Mouse (Mus musculus) C2C12 (cell line): Measurements from ENCODE around the gene Rgma. TPM values are rescaled to one million over a fixed set of nuclear protein-coding genes. Genes with fewer than 3 reads are reported as not detected.

Experiments
- H3K27me3 ChIP-seq: one replicate; pipeline ENCODE4 v1.6.1; 2011; ENCODE audit not compliant: control insufficient read depth, insufficient read depth, insufficient read length
- H3K36me3 ChIP-seq: one replicate; pipeline ENCODE4 v1.6.1; 2011; ENCODE audit not compliant: control insufficient read depth, insufficient read depth
- H3K4me3 ChIP-seq: one replicate; pipeline ENCODE4 v1.5.1; 2011; ENCODE audit warnings: mild to moderate bottlenecking, control low read depth; ENCODE audit not compliant: poor library complexity, insufficient read depth, severe bottlenecking
- H3K79me2 ChIP-seq: one replicate; pipeline ENCODE4 v1.6.1; 2011; ENCODE audit not compliant: control insufficient read depth, insufficient read depth
- H3K79me3 ChIP-seq: one replicate; pipeline ENCODE4 v1.6.1; 2011; ENCODE audit warnings: low read depth, control low read depth
- H3ac ChIP-seq: one replicate; pipeline ENCODE3; 2011; ENCODE audit warnings: low read depth; ENCODE audit not compliant: control insufficient read depth, insufficient read length
- CEBPB ChIP-seq: IDR thresholded peaks from one replicate; pipeline ENCODE4 v1.6.1; 2011; ENCODE audit warnings: low read depth, mild to moderate bottlenecking, control low read depth, moderate library complexity
- CTCF ChIP-seq: IDR thresholded peaks from one replicate; pipeline ENCODE4 v1.5.1; 2011; ENCODE audit not compliant: control insufficient read depth, insufficient read depth, insufficient read length
- FOSL1 ChIP-seq: IDR thresholded peaks from one replicate; pipeline ENCODE4 v1.8.0; 2011; ENCODE audit warnings: mild to moderate bottlenecking, low read length; ENCODE audit not compliant: poor library complexity, insufficient read depth, severe bottlenecking
- MAX ChIP-seq: IDR thresholded peaks from one replicate; pipeline ENCODE4 v1.6.1; 2011; ENCODE audit warnings: mild to moderate bottlenecking, control low read depth
- MYOD1 ChIP-seq: IDR thresholded peaks from one replicate; pipeline ENCODE4 v1.6.1; 2011; ENCODE audit warnings: low read depth; ENCODE audit not compliant: control insufficient read depth, insufficient read length
- MYOG ChIP-seq: IDR thresholded peaks from one replicate; pipeline ENCODE4 v1.6.1; 2011; ENCODE audit not compliant: control insufficient read depth, insufficient read length; ENCODE audit errors: extremely low read depth
- USF1 ChIP-seq: IDR thresholded peaks from one replicate; pipeline ENCODE4 v1.6.1; 2011; ENCODE audit warnings: low read depth, mild to moderate bottlenecking, control low read depth, moderate library complexity
- polyA plus RNA-seq: library from polyadenylated mRNA; unstranded; fragments of >200 nt; fragmentation: generic; extraction: Trizol; gene quantifications from one replicate; pipeline ENCODE4 v1.2.1, GENCODE M21; 2012; ENCODE audit warnings: missing spikeins

Gene Rgma
- polyA plus RNA-seq, 1 experiment, result 1.4 TPM

DNA sequence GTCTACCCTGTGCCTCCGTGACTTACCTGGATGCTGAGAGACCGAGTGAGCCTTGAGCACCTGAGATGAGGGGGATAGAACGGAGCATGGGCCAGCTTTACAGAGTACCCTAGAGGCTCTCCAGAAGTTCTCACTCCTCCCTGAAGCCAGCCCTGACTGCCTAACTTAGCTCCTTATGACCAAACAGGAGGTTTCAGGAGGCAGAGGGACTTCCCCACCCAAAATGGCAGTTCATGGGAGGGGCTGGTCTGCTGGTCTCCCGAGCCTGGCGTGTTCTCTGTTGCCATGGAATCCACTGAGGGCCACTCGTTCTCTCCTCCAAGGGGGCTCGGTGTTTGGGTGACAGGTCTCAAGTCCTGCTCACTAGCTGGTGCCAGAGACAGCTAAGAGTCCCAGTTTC is 36.2 kb downstream of the Rgma start:
- Histone ChIP-seq H3K36me3 (no peaks in the 10 kb centered on the region), H3K79me2 (no peaks in the 10 kb centered on the region), H3K27me3 (no peaks in the 10 kb centered on the region), H3ac (no peak overlapping the region), H3K4me3 (no peak overlapping the region), H3K79me3 (no peaks in the 10 kb centered on the region)
- TF ChIP-seq FOSL1 (no peak), CTCF (no peak), MYOG (no peak), CEBPB (no peak), MAX (no peak), USF1 (no peak), MYOD1 (no peak)

DNA sequence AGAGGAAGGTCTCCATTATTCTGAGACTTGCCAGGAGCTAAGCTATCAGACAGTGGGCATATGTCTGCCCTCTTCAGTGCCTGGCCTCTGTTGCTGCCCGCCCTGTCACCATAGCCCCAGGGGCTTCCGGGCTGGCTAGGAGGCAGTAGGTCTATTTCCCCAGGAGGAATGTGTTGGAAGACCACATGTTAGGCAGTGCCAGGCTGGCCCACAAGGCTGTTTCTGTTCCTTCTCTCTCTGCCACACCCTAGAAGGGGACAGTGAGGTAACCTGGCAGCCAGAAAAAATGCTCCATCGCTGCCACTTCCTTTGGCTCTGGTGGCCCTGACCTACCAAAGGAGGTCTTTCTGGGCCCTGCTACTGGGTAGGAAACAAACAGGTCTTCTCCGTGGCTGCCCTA is 36.7 kb downstream of the Rgma start:
- Histone ChIP-seq H3K36me3 (no peaks in the 10 kb centered on the region), H3K79me3 (no peaks in the 10 kb centered on the region), H3K4me3 (no peak overlapping the region), H3K27me3 (no peaks in the 10 kb centered on the region), H3ac (no peak overlapping the region), H3K79me2 (no peaks in the 10 kb centered on the region)
- TF ChIP-seq MAX, result no peak
- TF ChIP-seq FOSL1, result no peak
- no peak for TF ChIP-seq CTCF
- TF ChIP-seq MYOD1, result no peak

DNA sequence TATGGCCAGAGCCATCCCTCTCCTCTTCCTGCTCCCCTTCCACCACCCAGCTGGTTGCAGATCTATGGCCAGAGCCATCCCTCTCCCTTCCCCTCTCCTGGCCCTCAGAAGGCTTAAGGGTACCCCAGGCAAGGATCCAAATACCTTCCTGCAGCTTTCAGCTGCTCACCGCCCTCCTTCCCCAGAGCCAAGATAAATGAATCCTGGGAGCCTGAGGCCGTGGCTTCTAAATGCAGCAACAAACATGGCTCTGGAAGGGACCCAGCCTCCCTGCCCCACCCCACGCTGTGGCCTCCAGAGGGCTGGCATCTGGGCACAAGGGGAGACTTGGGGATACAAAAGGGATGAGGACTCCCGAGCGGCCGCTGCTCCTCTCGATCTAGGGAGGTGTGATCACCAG is 37.1 kb downstream of the Rgma start:
- no peak overlapping the region for H3K4me3 ChIP-seq
- H3K36me3 ChIP-seq, result no peaks in the 10 kb centered on the region
- H3ac ChIP-seq, result no peak overlapping the region
- H3K27me3 ChIP-seq, result no peaks in the 10 kb centered on the region
- TF ChIP-seq MYOG (no peak), CTCF (no peak), USF1 (no peak), MYOD1 (no peak), FOSL1 (no peak), CEBPB (no peak), MAX (no peak)
- H3K79me3 ChIP-seq, result no peaks in the 10 kb centered on the region
- no peaks in the 10 kb centered on the region for H3K79me2 ChIP-seq

DNA sequence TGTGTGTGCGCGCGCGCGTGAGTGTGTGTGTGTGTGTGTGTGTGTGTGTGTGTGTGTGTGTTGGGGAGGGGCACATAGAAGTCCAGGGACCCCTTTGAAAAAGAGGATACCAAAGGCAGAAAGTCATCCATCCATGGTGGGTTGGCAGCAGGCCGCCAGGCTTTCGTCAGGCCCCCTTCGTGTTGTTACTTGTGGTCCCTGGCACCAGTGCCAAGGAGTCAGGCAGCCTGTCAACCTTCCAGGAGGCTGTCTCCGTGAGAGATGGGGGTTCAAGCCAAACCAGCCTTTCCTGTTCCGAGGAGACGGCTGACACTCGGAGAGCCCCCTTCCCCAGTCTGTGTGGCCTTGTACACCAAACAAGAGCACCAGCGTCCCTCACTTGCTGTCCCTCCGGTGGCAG is 38.9 kb downstream of the Rgma start:
- H3ac ChIP-seq, result no peak overlapping the region
- no peak overlapping the region for H3K4me3 ChIP-seq
- TF ChIP-seq MAX, result no peak
- TF ChIP-seq CEBPB, result no peak
- no peak for TF ChIP-seq CTCF
- TF ChIP-seq MYOG, result no peak
- no peak for TF ChIP-seq MYOD1
- TF ChIP-seq USF1, result no peak
- no peak for TF ChIP-seq FOSL1
- no peaks in the 10 kb centered on the region for H3K79me3 ChIP-seq
- H3K36me3 ChIP-seq, result no peaks in the 10 kb centered on the region
- H3K27me3 ChIP-seq, result no peaks in the 10 kb centered on the region
- no peaks in the 10 kb centered on the region for H3K79me2 ChIP-seq

DNA sequence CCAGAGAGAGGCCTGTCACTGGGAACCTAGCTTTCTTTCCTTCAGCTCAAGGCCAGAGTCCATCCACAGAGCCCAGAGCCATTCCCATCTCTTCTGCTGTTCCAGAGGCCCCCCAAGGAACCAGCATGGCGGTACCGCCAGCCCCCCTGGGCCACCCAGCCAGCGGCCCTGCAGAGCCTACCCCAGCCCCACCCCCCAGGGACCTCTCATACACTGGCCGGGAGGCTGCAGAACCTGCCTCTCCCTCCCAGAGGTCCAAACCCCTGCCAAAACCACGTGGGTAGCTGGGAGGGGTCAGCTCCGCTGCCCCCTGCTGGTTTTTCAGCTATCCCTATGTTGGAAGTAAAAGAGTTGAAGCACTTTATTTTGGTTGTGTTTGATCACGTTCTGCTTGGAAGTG is 44.1 kb downstream of the Rgma start:
- TF ChIP-seq FOSL1 (no peak), CEBPB (no peak), USF1 (no peak), CTCF (no peak), MAX (no peak), MYOD1 (no peak), MYOG (no peak)
- H3K79me3 ChIP-seq, result no peaks in the 10 kb centered on the region
- H3K27me3 ChIP-seq, result no peaks in the 10 kb centered on the region
- no peaks in the 10 kb centered on the region for H3K79me2 ChIP-seq
- no peak overlapping the region for H3ac ChIP-seq
- no peaks in the 10 kb centered on the region for H3K36me3 ChIP-seq
- H3K4me3 ChIP-seq, result no peak overlapping the region

DNA sequence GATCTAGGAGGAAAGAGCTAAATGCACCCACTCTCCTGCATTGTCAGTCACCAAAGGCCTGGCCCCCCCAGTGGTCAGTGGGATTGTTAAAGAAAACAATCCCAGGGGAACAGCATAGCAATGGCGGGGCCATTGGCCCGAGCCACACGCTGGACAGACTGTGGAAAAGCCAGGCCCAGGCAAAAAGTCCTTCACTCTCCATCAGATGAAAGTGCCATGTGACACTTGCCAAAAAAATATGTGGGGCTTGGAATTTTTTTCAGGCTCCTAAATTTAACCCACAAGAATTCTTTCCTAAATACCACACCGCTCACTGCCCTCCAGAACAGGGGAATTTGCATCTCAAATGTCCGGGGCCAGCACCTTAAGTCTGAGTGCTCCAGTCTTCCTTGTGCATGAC is 45.5 kb downstream of the Rgma start:
- Histone ChIP-seq H3K36me3 (no peaks in the 10 kb centered on the region), H3ac (no peak overlapping the region), H3K27me3 (no peaks in the 10 kb centered on the region), H3K4me3 (no peak overlapping the region), H3K79me3 (no peaks in the 10 kb centered on the region), H3K79me2 (no peaks in the 10 kb centered on the region)
- TF ChIP-seq CEBPB, result no peak
